Mouse (Mus musculus) thymus, adult 2 months (tissue): ENCODE results near the gene Foxk1.

Experiments used
- CTCF ChIP-seq: fragments of 200-500 bp; IDR thresholded peaks from 2 replicates; pipeline ENCODE4 v1.5.1; 2012; ENCODE audit warnings: mild to moderate bottlenecking, control low read depth, low read length, moderate library complexity, borderline replicate concordance; ENCODE audit not compliant: control insufficient read depth, poor library complexity, insufficient read depth; ENCODE audit errors: extremely low read depth
- POLR2A ChIP-seq: fragments of 200-500 bp; IDR thresholded peaks from 2 replicates; pipeline ENCODE4 v1.6.1; 2012; ENCODE audit warnings: mild to moderate bottlenecking, low read length, control low read depth, moderate library complexity; ENCODE audit not compliant: control insufficient read depth, poor library complexity, insufficient read depth; ENCODE audit errors: extremely low read depth

DNA sequence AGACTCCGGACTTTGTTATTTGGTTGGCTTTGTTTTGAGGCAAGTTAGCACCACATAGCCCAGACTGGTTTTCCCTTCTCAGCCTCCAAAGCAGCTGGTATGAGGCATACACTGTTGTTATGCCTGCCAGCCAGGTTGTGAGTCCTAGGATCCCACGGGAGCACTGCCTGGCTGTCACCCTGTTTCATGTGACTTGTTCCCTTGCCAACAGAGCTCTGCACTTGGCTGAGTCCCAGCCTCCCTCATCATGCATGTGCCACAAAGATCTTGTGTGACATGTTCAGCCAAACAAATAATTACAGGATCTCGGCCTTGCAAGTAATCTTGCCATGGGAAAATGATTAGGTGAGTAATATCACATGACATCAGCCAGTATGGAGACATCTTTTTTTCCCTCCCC is 38.4 kb upstream of the Foxk1 start:
- TF ChIP-seq CTCF (no peak), POLR2A (no peak)
